Mouse (Mus musculus) MEL (cell line): Measurements from ENCODE around the gene Hmg20a. TPM values are rescaled to one million over a fixed set of nuclear protein-coding genes. Genes with fewer than 3 reads are reported as not detected.

Source experiments
- DNase-seq: peaks from one replicate; pipeline ENCODE4 v3.0.0; 2011; ENCODE audit warnings: low read depth, low spot score
- H3K27ac ChIP-seq: 2 replicates; pipeline ENCODE4 v1.5.1; 2012; ENCODE audit warnings: low read depth, mild to moderate bottlenecking, control low read depth, low read length, moderate library complexity; ENCODE audit not compliant: control insufficient read depth
- H3K27me3 ChIP-seq, 2 experiments: fragments of 150-350 bp in 1 of 2; sonication (generic) in 1 of 2; 2 replicates each; pipeline ENCODE4 v1.6.1; 2012; ENCODE audit warnings: low read length in 2 of 2, mild to moderate bottlenecking in 2 of 2, improper control_type of control experiment in 1 of 2, moderate library complexity in 1 of 2; ENCODE audit not compliant: insufficient read depth in 2 of 2, control insufficient read depth in 1 of 2
- H3K36me3 ChIP-seq, 2 experiments: 2 replicates each; pipeline ENCODE4 v1.6.1; 2012 to 2014; ENCODE audit warnings: low read length in 2 of 2, improper control_type of control experiment in 1 of 2, inconsistent platforms in 1 of 2, mild to moderate bottlenecking in 1 of 2; ENCODE audit not compliant: insufficient read depth in 2 of 2, control insufficient read depth in 1 of 2
- H3K4me1 ChIP-seq, 2 experiments: fragments of 150-350 bp in 1 of 2; sonication (generic) in 1 of 2; 2 replicates each; pipeline ENCODE4 v1.6.1; 2012; ENCODE audit warnings: low read length in 2 of 2, improper control_type of control experiment in 1 of 2, mild to moderate bottlenecking in 1 of 2; ENCODE audit not compliant: insufficient read depth in 2 of 2, control insufficient read depth in 1 of 2
- H3K4me3 ChIP-seq, 2 experiments: fragments of 150-350 bp in 1 of 2; sonication (generic) in 1 of 2; 2 replicates each; pipeline ENCODE4 v1.5.1; 2012; ENCODE audit warnings: low read depth in 2 of 2, low read length in 2 of 2, mild to moderate bottlenecking in 2 of 2, moderate library complexity in 2 of 2, control low read depth in 1 of 2, improper control_type of control experiment in 1 of 2; ENCODE audit not compliant: control insufficient read depth in 1 of 2, insufficient read depth in 1 of 2
- H3K79me2 ChIP-seq: 2 replicates; pipeline ENCODE4 v1.6.1; 2012; ENCODE audit warnings: mild to moderate bottlenecking, low read length, moderate library complexity; ENCODE audit not compliant: control insufficient read depth, poor library complexity, insufficient read depth
- H3K9ac ChIP-seq: 2 replicates; pipeline ENCODE4 v1.6.1; 2012; ENCODE audit warnings: low read depth, mild to moderate bottlenecking, control low read depth, low read length, moderate library complexity; ENCODE audit not compliant: control insufficient read depth, poor library complexity, severe bottlenecking
- H3K9me3 ChIP-seq: fragments of 150-350 bp; sonication (generic); replicated peaks from 2 replicates; pipeline ENCODE4 v1.6.1; 2012; ENCODE audit warnings: mild to moderate bottlenecking, low read length, improper control_type of control experiment, moderate library complexity; ENCODE audit not compliant: insufficient read depth
- CHD2 ChIP-seq: IDR thresholded peaks from 2 replicates; pipeline ENCODE4 v1.6.1; 2011; ENCODE audit warnings: low read length, improper control_type of control experiment
- ELF1 ChIP-seq: IDR thresholded peaks from 2 replicates; pipeline ENCODE4 v1.6.1; 2014; ENCODE audit warnings: low read depth, mild to moderate bottlenecking, inconsistent platforms, low read length, improper control_type of control experiment, moderate library complexity
- ETS1 ChIP-seq: IDR thresholded peaks from 2 replicates; pipeline ENCODE4 v1.6.1; 2012; ENCODE audit warnings: low read depth, mild to moderate bottlenecking, inconsistent platforms, low read length, improper control_type of control experiment, moderate library complexity
- GABPA ChIP-seq: IDR thresholded peaks from 2 replicates; pipeline ENCODE4 v1.6.1; 2012; ENCODE audit warnings: low read depth, mild to moderate bottlenecking, inconsistent platforms, low read length, improper control_type of control experiment, moderate library complexity
- GATA1 ChIP-seq: IDR thresholded peaks from 2 replicates; pipeline ENCODE4 v1.6.1; 2011; ENCODE audit warnings: low read depth, low read length, improper control_type of control experiment
- HCFC1 ChIP-seq: IDR thresholded peaks from 2 replicates; pipeline ENCODE4 v1.6.1; 2012; ENCODE audit warnings: low read depth, mild to moderate bottlenecking, inconsistent platforms, low read length, improper control_type of control experiment, moderate library complexity
- JUND ChIP-seq: IDR thresholded peaks from 2 replicates; pipeline ENCODE4 v1.6.1; 2011; ENCODE audit warnings: low read depth, mild to moderate bottlenecking, improper control_type of control experiment, low read length
- KAT2A ChIP-seq: conservative IDR thresholded peaks from 2 replicates; pipeline ENCODE4 v1.6.1; 2012; ENCODE audit warnings: low read depth, low read length, improper control_type of control experiment, inconsistent platforms
- MAFK ChIP-seq: IDR thresholded peaks from 2 replicates; pipeline ENCODE4 v1.6.1; 2011; ENCODE audit warnings: low read depth, mild to moderate bottlenecking, low read length, improper control_type of control experiment, borderline replicate concordance
- MAX ChIP-seq: IDR thresholded peaks from 2 replicates; pipeline ENCODE4 v1.6.1; 2011; ENCODE audit warnings: low read length, improper control_type of control experiment
- MAZ ChIP-seq: IDR thresholded peaks from 2 replicates; pipeline ENCODE4 v1.6.1; 2012; ENCODE audit warnings: low read depth, mild to moderate bottlenecking, inconsistent platforms, low read length, improper control_type of control experiment
- MYB ChIP-seq: IDR thresholded peaks from 2 replicates; pipeline ENCODE4 v1.6.1; 2011; ENCODE audit warnings: mild to moderate bottlenecking, low read depth, low read length, improper control_type of control experiment
- NELFE ChIP-seq: IDR thresholded peaks from 2 replicates; pipeline ENCODE4 v1.6.1; 2011; ENCODE audit warnings: low read depth, low read length, improper control_type of control experiment
- POLR2A ChIP-seq, 2 experiments: IDR thresholded peaks; 2 replicates each; pipeline ENCODE4 v1.6.1; 2011 to 2012; ENCODE audit warnings: low read length in 2 of 2, mild to moderate bottlenecking in 2 of 2, control low read depth in 1 of 2, improper control_type of control experiment in 1 of 2, low read depth in 1 of 2, moderate library complexity in 1 of 2; ENCODE audit not compliant: control insufficient read depth in 1 of 2, insufficient read depth in 1 of 2, poor library complexity in 1 of 2
- POLR2AphosphoS2 ChIP-seq: IDR thresholded peaks from 2 replicates; pipeline ENCODE4 v1.6.1; 2011; ENCODE audit warnings: low read length, improper control_type of control experiment
- RCOR1 ChIP-seq: IDR thresholded peaks from 2 replicates; pipeline ENCODE4 v1.6.1; 2012; ENCODE audit warnings: low read depth, mild to moderate bottlenecking, inconsistent platforms, low read length, improper control_type of control experiment
- SMC3 ChIP-seq: IDR thresholded peaks from 2 replicates; pipeline ENCODE4 v1.6.1; 2011; ENCODE audit warnings: low read depth, low read length, improper control_type of control experiment
- TBP ChIP-seq: IDR thresholded peaks from 2 replicates; pipeline ENCODE4 v1.8.0; 2011; ENCODE audit warnings: low read depth, low read length, improper control_type of control experiment
- ZKSCAN1 ChIP-seq: IDR thresholded peaks from 2 replicates; pipeline ENCODE4 v1.6.1; 2012; ENCODE audit warnings: low read depth, mild to moderate bottlenecking, inconsistent platforms, low read length, improper control_type of control experiment, moderate library complexity
- ZMIZ1 ChIP-seq: IDR thresholded peaks from 2 replicates; pipeline ENCODE4 v1.6.1; 2012; ENCODE audit warnings: low read depth, mild to moderate bottlenecking, inconsistent platforms, low read length, improper control_type of control experiment, moderate library complexity
- polyA plus RNA-seq, 2 experiments: library from polyadenylated mRNA; stranded (reverse) in 1 of 2; unstranded in 1 of 2; fragments of >175 nt in 1 of 2; fragments of >200 nt in 1 of 2; gene quantifications; 2 replicates each; pipeline versions ENCODE4 v1.2.1 to v1.2.4; 2012; ENCODE audit warnings: low replicate concordance in 2 of 2, low read depth in 1 of 2; ENCODE audit not compliant: insufficient read length in 2 of 2, insufficient read depth in 1 of 2, missing spikeins in 1 of 2
- total RNA-seq: library from RNA; depleted of rRNA; stranded (reverse); fragments of 300-350 nt; gene quantifications from 2 replicates; pipeline ENCODE4 v1.2.3, GENCODE M21; 2012

The Hmg20a gene
- total and polyA plus RNA-seq, 3 experiments, result 12.6 to 23.6 TPM; not detected in 1

DNA sequence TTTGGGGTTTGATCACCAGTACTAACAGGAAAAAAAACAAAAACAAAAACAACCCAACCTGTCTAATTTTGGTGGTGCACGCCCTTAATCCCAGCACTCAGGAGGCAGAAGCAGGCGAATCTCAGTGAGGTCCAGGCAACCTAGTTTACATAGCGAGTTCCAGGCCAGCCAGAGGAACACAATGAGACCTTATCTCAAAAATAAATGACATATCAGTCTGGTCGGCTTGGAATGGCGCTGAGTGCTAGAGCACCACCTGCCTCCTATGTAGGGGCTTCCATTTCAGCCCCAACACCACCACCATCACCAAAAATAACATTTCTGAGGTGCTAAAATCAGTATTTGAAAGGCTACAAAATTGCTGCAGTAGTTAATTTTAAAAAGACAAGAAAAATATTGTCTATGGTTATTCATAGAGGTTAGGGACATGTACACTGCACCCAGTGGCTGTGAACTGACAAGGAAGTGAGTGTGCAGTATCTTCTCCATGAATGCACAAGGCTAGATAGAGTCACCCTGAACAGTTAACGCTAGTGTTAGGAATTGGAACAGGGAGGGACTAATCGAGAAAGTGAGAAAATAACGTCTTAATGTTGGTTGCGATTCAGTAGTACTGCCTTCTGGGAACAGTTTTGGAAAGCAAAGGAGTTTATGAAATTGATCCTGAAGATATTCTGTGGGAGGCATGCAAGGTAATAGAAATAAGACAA, 2.6 kb downstream of the Hmg20a start (continued):
- no peak for TF ChIP-seq CHD2
- no peak for TF ChIP-seq POLR2AphosphoS2
- peak; percentile 32; the same call in 1 of the 2 replicates for TF ChIP-seq GATA1
- TF ChIP-seq MAZ, result no peak
- TF ChIP-seq RCOR1, result no peak
- no peak for TF ChIP-seq MYB
- TF ChIP-seq MAFK, result no peak
- TF ChIP-seq TBP, result peak; percentile 62
- no peak for TF ChIP-seq ETS1
- 0 out of 2 replicates have a peak, but pooled peaks have one; percentile 26 for TF ChIP-seq HCFC1
- no peak for TF ChIP-seq GABPA

- Histone ChIP-seq H3K27me3 (no peaks in the 10 kb centered on the region), H3K36me3 (peaks cover 0 to 24% of the 10 kb centered on the region in 2 experiments; a peak in 2 of 4 replicates), H3K27ac (no peak overlapping the region), H3K4me1 (peaks cover 2 to 10% of the 10 kb centered on the region in 2 experiments; a peak in 3 of 4 replicates), H3K4me3 (no peak overlapping the region), H3K9ac (no peak overlapping the region), H3K79me2 (peaks cover 28% of the 10 kb centered on the region)
- DNase-seq, result no peak
- no peak for TF ChIP-seq ZMIZ1
- TF ChIP-seq CHD2, result no peak
- no peak for TF ChIP-seq KAT2A
- TF ChIP-seq SMC3, result no peak
- TF ChIP-seq MAZ, result no peak
- TF ChIP-seq ZKSCAN1, result no peak
- no peak for TF ChIP-seq ELF1
- no peak for TF ChIP-seq NELFE
- no peak for TF ChIP-seq JUND
- no peak for TF ChIP-seq POLR2A (IDR thresholded peaks at IDR 0.05; ENCODE audit: control insufficient read depth in 1 of 2, insufficient read depth in 1 of 2, low read depth in 1 of 2, low read length in 2 of 2, poor library complexity in 1 of 2)
- TF ChIP-seq MYB, result no peak
- no peak for TF ChIP-seq MAX
- TF ChIP-seq TBP, result no peak
- TF ChIP-seq, all 39 proteins: peak for 0
- no peaks in the 10 kb centered on the region for H3K9me3 ChIP-seq
Observed at GRCm38 (mm10) chr9:56421991-56422390, 3.6 kb downstream of the Hmg20a start.
